Mouse (Mus musculus) 3134 (cell line): ENCODE measurements around the gene Nbr1.
"Not testable (repeated sequence)": the region's sequence is repeated elsewhere in the genome, so short reads cannot be mapped to it uniquely, and the experiment has no call there.

Experiments
- DNase-seq: peaks from one replicate; pipeline ENCODE4 v3.0.0-alpha.2; 2011; ENCODE audit warnings: low spot score; ENCODE audit not compliant: insufficient read length; ENCODE audit errors: extremely low read depth

The Nbr1 gene

DNA sequence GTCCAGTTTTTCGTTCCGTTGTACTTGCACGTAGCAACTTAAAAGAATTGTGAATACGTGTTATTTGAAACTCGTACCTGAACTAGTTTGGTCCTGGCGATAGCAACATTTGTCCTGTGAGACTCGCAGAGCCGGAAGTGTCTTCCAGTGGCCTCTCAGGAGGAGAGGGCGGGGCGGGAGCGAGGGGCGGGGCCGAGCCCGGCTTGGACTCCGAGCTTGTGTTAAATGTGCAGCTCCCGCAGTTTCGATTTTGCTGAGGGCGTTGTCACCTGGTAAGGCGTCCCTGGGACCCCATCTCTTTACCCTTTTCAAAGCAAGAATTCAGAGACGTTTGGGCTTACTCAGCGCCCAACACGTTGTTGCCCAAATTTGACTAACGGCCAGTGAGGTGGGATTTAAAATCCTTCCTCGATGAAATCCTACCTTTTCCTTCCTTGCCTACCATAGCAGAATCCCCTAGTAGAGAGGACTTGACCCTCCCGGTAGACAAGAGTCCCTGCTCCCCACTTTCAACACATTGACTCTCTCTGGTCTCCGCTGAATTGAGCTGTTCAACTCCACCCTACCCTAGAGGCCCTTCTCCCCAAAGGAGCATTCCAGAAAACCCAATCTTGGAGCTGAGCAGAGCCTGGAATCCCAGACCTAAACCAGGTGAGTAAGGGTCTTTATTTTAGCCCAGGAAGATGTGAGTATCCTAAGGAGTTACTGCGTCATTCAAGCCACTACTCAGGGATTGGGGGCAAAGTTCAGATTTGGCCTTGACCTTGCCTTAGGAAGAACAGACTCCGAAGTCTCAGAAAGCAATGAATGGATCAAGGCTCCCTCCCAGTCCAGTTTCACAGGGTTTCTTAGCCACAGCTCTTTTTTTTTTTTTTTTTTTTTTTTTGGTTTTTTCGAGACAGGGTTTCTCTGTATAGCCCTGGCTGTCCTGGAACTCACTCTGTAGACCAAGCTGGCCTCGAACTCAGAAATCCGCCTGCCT, 30.4 kb downstream of the Nbr1 start, which contains the start of gene Tmem106a:
Gene Tmem106a (plus strand): TSS at position 189 of the 982 bp plus-strand sequence.
- peak; percentile 91 for DNase-seq

DNA sequence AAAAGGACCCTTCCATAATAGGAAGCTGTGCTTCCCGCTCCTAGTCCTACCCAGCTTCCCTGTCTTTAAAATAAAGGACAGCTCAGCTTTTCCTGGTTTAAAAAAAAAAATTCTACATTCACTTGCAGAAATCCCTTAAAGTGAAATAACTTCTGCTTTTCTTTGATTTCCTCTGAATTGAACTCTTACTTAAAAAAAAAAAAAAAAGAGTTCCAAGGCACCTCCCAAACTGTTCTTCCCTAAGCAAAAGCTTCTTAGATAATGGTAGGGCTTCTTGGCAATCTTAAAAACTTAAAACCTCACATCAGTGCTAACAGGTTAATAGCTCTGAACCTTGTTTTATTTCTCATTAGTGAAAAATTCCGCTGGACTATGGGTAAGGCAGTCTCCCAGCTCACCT, 31.3 kb downstream of the Nbr1 start:
- no peak for DNase-seq

DNA sequence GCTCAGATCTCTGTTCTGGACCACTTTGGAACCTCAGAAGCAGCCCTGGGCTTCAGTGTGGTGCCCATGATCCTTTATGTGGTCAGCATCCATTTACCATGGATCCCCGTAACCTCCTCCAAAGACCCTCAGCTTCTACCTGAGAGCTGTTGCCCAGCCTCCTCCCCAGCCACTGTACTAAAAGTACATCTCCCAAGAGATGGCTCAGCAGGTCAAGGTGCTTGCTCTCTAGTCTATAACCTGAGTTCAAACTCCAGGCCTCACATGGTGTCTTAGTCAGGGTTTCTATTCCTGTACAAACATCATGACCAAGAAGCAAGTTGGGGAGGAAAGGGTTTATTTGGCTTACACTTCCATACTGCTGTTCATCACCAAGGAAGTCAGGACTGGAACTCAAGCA, 33.1 kb downstream of the Nbr1 start:
- not testable (repeated sequence) for DNase-seq

DNA sequence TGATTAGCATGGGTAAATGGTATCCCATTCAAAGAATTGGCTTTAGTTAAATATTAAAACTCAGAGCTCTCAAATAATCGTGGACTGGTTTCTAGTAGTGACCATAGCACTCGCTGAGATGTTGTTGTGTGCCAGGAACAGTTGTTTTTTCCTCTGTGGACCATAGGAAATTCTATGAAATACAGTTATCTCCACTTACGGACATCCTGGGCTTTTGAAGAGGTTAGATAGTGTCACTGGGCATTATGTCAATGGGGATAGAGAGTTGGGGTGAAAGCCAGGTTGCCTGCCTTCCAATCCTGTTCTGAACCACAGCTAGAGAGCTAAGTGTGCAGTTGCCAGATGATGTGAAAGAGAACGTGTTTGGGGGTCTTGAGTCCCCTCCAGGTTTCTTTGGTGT, 33.9 kb downstream of the Nbr1 start:
- DNase-seq, result no peak

DNA sequence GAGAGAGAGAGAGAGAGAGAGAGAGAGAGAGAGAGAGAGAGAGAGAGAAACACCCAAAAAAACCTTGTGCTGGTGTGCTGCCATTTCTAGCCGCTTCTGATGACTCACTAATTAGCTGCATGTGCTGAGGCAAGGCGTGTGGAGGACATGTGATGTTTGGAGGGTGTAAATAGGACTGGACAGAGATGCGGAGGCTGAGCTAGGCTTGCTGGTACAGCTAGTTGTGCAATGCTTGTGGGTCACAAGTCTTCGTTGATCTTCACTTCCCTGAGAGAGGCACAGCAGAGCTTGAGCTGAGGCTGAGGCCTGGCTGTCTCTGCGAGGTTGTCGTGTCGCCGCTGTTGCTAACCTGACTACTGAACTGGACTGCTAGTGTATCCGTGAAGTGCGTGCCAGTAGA, 35.7 kb downstream of the Nbr1 start:
- DNase-seq, result no peak

DNA sequence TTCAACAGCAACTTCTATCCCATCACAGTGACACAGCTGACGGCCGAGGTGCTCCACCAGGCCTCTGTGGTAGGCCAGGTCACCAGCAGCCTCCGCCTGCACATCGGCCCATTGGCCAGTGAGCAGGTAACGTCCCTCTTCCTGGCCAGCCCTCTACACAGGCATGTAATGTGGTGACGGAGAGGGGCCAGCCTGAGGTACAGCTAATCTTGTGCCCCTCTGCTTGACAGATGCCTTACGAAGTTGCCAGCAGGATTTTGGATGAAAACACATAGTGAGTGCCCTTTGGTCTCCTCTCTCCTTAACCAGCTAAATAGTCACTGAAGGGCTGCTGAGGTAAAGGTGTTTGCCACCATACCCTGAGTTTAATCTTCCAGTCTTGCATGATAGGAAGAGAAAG, 36.9 kb downstream of the Nbr1 start:
- DNase-seq, result no peak

DNA sequence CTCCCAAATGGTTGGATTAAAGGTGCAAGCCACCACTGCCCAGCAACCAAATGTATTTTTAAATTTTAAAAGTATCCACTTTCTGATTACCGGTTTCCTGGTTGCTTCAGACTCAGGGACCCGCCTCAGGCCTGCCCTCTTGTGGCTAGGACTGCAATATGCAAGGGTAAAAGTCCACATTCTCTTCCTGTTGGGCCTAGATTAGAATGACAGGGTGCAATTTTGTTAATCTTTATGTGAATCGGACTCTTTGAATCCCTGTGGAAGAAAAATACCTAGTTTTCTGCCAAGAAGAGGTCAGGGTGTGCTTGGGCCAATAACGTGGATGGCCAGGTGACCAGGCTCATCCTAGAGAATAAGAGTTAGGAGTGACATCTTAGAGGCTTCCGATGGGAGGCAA, 37.5 kb downstream of the Nbr1 start:
- peak; percentile 30 for DNase-seq

DNA sequence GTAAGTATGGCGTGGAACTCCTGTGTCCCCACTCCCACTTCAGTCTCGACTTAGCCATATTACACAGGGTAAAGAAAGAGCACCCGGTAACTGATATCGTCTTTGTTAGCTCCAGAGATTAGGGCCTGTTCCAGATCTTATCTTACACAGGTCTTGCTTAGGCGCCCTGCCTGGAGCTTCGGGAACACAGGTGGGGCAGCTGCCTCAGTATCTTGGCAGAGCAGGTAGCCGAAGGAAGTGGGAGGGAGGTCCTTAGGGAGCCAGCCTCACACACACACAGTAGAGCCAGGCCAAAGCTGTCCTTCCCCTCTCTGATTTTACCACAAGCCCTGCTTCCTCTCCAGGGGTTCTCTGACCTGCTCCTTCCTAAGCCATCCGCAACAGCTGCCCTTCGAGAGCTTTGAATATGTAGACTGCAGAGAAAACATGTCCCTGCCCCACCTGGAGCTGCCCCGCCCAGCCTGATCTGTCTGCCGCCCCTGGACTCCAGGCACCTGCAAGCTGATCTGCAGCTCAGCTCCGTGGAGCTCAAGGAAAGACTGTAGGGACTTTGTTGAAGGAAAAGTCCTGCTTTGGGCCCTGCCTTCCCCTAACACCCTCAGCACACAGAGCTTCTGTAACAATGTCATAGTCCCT, 38.2 kb downstream of the Nbr1 start:
- DNase-seq, result no peak

DNA sequence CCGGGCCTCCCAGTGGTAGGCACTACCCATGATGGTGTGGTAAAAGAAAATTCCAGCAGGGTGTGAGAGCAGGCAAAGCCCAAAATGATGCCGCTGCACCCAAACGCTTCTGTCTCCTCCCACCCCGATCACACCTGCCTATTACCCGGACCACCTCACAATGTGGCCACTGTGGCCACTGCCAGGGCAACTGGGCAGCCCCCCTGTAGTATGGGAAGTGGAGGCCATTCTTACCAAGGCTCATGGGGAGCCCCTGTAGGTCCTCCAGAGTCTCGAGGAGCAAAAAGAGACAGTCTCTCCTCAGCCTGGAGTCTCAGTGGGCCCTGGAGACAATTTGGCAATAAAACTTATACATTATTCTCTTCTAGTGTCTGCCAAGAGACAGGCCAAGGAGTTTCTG, 47.2 kb downstream of the Nbr1 start, which contains the start of gene Gm11634:
Gene Gm11634 (minus strand): TSS at position 101 of the 400 bp plus-strand sequence.
- no peak for DNase-seq

DNA sequence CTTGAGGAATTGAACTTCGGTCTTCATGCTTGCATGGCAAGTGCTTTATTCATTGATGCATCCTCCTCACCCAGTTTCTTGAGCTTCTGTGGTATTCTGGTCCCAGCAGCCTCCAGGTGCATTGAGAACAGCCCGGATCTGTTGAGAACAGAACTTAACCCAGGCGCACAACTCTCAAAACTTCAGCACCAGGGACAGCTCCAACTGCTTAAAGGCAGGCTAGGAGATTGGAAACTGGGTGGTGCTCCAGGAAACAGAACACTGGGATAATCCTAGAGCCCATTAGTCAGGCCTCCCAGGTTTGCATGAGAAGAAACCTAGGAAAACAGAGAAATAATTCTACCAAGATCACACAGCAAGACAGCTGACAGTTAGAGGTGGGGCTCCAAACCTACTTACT, 50.5 kb downstream of the Nbr1 start:
- DNase-seq, result peak; percentile 26

DNA sequence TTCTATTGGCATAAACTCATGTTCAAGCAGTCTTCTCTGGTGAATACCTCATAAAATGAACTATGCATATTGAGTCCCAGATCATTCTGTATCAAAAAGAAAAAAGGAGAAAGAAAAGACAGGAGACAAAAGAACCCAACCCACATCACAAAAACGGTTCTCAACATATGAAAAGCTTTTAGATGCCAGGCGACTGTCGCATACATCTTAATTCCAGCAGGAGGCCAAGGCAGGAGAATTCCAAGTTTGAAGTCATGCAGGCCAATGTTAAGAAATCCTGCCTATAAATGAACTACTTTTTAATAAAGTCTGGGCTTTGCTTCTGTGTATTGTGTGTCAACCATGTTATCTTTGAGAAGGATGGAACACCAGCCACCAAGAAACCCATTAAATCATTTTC, 52.2 kb downstream of the Nbr1 start:
- DNase-seq, result no peak

DNA sequence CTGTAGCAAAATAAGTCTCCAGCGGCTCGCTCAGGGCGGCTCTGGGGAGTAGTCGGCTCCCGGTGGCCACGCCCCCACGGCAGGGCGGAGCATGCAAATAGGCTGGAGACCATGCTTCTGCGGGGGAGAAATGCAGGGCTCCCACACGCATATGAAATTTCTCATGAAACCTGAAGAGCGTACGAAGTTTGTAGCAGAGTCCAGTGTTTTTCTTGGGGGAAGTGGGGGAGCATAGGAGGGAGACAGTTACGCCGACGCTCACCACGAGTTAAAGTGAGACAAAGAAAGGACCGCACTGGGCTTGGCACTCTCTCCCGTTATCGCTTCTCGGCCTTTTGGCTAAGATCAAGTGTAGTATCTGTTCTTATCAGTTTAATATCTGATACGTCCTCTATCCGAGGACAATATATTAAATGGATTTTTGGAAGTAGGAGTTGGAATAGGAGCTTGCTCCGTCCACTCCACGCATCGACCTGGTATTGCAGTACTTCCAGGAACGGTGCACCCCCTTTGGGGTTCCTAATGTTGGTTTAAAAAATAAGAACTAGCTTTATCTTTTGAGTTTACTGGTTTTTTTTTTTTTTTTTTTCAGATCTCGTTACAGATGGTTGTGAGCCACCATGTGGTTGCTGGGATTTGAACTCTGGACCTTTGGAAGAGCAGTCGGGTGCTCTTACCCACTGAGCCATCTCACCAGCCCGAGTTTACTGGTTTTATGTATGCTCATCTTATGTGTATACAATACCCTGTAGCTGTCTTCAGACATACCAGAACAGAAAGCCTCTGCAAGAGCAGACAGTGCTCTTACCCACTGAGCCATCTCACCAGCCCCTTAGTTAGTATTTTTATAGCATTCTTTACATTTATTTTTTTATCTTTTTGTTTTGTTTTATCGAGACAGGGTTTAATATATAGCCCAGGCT, 52.8 kb downstream of the Nbr1 start:
- DNase-seq, result peak; percentile 73

DNA sequence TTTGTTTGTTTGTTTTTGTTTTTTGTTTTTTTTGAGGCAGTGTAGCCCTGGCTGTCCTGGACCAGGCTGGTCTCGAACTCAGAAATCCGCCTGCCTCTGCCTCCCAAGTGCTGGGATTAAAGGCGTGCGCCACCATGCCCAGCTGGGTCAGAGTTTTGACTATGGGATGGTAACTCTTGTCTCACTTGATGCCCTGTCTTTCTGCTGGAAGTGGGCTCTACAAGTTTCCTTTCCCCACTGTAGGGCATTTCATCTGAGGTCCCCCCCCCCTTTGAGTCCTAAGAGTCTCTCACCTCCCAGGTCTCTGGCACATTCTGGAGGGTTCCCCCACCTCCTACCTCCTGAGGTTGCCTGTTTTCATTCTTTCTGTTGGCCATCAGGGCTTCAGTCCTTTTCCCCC, 55.2 kb downstream of the Nbr1 start:
- DNase-seq, result not testable (repeated sequence)

DNA sequence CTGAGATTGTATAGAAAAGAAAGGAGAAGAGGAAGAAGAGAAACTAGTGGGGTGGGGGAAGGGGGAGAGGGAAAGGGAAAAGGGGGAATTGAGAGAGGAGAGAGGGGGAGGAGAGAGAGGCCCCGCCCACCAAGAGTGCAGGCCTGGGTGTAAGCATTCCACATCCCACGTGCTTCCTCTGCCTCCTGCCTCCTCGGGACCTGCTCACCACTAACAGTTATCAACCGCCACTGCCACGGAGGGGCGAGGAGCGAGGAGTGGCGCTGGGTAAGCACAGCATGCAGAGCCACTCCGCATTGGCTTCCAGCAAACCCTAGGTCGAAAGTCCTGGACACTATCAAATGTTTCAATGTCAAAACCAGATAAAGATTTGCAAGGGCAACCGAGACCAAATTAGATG, 58.5 kb downstream of the Nbr1 start:
- DNase-seq, result no peak

DNA sequence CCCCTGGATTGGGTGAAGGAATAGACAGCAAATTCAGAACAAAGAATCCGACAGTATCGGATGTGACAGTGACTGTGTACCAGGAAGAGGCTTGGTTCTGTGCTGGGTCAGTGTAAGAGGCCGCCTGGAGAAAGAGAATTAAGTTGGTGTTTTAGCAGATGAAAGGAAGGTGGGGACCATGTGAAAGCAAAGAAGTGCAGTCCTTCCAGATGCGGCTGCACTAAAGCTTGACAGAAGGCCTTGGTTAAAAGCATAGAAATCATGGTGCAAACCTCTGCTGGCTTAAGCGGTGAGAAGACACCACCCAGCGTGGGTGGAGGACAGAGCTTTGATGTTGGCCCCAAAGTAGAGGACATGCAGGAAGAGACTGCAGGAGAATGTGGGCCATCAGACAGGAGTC, 61.6 kb downstream of the Nbr1 start:
- no peak for DNase-seq

DNA sequence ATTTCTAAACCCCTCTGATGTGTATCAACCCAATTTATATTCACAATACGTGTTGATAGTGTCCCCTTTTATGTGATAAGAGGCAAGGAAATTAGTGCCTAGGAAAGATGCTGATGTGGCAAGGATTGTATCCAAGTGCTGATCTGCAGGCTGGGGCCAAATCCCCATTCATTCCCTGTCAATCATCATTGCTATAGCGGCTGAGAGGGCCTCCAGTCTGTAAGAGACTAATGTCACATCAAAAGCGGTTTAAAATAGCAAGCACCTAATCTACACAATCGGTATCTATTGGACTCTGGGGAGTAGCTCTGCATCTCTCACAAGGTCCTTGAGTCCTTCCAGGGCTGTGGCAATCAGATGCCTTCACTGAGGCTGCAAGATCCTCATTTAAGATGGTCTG, 62.2 kb downstream of the Nbr1 start:
- no peak for DNase-seq

DNA sequence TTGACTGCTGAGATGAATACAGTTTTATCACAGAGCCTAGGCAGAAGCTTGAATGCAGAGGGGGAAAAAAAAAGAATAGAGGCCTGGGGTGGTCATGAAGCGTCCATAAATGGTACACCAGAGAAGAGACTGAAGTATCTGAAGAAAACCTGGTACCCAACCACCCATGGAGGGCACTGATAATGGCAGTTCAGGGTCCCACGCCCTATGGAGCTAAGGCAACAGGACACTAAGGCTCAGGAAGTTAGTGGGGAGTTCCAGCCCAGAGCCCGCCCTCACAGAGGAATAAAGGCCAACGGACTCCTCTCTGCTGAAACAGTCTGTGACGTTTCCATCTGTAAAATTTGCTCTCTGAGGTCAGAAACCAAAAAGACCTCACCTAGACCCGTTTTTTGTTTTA, 63.4 kb downstream of the Nbr1 start:
- DNase-seq, result no peak

DNA sequence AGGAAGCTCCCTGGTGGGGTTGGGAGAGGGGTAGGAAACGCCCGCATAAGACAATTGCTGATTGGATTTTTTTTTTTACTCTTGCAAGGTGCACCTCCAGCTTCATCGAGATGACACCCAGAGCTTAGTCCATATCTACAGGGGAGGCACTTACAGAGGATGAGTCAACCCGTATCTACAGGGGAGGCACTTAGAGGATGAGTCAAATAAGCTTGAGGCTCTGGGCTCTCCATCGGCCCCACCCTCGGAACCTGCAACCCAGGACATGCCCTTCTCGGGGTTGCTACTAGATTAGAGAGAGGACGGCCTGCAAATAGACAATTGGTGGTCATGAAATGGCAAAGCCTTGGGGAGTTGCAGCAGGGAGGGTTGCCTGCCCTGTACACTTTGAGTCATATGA, 64.2 kb downstream of the Nbr1 start:
- no peak for DNase-seq

DNA sequence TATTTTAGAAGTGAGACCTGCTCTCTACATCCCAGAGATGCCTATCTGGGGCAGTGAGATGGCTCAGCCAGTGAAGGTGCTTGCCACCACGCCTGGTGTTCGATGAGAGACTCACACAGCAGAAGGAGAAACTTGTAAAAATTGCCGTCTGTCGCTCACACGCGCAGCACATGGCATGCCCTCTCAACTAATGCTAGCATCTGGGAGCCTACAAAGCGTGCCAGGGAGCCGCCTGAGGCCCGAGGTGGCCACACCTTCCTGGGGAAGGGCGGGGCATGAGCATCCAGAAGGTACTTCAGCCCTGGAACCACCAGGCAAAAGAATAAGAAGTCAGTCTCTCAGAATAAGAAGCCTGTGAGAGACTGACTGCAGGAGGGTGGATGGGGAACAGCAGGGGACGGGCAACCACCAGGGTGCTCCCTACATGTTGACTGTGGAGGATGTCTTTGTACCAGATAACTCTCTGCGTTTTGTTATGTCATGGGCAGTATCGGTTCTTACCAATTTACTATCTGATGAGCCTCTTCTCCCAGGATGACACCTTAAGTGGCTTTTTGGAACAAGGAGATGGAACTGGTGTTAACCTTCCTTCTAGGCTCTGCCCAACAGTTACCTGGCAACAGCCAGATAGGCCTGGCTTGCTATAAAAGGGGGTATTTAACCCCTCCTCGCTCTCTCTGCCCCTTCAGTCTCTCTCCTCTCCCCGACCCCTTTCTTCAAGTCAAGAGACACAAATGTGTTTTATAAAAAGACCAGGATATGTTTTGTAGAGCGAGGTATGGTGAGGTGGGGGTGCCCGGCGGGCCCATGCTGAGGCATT, 65.2 kb downstream of the Nbr1 start:
- no peak for DNase-seq

DNA sequence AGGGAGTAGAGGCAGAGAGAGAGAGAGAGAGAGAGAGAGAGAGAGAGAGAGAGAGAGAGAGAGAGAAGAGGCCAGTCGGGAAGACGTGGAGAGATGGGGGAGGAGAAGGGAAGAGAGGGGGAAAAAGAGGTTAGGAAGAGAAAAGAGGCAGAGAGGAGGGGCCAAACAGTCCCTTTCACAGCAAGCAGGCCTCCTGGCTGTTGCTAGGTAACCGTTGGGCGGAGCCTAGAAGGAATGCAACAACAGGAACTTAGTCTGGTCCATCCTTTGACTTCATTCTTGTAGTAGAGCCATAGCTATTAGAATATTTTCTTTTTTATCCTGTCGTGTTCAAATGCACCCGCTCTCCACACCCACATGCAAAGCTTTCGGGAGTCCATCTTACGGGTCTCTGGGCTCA, 65.9 kb downstream of the Nbr1 start:
- no peak for DNase-seq
